Mouse (Mus musculus): ENCODE results near the gene Mpz.

Gene Mpz

DNA sequence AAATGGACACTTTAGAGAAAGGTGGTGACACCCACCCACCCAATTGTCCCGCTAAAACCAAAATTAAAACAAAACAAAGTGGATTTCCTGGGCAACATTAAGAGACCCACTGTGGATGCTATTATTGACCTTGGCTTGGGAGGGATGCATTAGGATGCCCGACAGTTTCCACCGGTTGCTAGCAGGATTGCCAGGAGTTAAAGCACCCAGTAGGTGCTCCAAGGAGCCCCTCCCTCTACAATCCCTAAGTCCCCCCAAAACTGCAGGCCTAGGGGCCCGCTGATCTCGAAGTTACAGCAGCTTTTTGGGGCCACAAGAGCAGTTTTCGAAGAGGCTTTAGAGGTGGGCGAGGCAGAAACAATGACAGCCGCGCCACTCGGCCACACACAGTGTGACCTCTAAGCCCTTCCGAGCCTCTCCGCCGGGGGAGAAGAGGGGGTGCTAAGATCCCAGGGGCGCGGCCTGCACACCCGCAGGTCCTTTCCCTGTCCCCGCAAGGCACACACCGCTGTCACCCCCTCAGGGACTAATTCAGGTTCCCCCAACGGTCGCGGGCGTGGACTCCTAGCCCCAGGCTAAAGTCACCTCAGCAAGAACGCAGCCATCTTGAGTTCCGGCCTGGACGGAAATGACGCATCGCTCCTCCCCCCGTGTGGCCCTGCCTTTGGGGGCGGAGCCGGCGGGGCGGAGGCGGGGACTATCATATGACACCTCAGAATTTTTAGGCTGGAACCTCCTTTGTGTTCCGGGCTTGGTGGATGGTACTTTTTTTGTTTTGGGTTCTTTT is at the start of gene Mpz, which contains the start of gene Sdhc:
TSS of gene Mpz (plus strand) at position 738 of the 787 bp plus-strand sequence.
TSS of gene Sdhc (minus strand) at position 630 of the 787 bp plus-strand sequence.
- DNase-seq (ENCODE audit: low spot score in 2 of 2): peak; percentile 86 to 97

DNA sequence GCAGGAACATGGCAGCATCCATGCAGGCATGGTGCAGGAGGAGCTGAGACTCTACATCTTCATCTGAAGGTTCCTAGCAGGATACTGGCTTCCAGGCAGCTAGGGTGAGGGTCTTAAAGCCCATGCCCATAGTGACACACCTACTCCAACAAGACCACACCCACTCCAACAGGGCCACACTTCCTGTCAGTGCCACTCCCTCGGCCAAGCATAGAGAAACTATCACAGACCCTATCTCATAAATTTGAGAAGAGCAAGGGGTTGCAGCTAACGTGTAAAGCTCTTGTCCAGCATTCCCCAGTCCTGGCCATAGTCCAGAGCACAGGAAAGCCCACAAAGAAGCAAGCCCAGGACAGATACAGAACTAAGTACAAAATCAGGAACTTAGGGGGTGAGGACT is 49.5 kb upstream of the Mpz start:
- no peak for DNase-seq (ENCODE audit: low spot score in 2 of 2)

DNA sequence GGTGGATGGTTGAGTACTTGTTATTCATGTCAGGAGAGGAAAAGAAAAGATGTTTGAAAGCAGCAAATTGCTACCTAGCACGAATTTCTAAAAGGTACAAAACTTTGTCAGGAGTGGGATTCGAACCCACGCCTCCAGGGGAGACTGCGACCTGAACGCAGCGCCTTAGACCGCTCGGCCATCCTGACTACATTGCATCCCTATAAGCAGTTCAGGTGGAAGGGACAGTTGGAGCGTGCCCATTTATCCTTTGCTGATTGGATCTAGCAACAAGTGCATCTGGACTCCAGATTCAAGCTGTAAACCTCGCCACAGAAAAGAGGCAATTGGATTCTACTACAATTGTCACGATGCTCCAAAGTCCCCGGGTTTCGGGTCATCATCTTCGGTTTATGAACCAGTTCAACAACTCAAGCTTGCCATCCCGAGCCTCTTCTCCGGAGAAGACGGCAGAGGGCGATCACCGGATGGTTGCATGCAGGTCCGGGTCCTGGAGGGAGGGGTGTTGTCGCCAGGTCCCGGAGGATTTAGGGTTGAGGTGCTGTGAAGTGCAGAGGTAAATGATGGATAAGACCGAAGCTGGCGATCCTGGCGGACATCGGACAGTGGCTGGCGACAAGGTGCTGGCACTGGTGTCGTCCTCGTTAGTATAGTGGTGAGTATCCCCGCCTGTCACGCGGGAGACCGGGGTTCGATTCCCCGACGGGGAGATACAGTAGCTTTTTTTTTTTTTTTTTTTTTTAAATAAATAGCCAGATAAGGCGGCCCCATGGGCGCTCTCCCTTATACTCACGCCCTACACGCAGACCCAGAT is 48.6 kb upstream of the Mpz start:
- DNase-seq (ENCODE audit: low spot score in 2 of 2): peak in 1 of 2 experiments; percentile 95

DNA sequence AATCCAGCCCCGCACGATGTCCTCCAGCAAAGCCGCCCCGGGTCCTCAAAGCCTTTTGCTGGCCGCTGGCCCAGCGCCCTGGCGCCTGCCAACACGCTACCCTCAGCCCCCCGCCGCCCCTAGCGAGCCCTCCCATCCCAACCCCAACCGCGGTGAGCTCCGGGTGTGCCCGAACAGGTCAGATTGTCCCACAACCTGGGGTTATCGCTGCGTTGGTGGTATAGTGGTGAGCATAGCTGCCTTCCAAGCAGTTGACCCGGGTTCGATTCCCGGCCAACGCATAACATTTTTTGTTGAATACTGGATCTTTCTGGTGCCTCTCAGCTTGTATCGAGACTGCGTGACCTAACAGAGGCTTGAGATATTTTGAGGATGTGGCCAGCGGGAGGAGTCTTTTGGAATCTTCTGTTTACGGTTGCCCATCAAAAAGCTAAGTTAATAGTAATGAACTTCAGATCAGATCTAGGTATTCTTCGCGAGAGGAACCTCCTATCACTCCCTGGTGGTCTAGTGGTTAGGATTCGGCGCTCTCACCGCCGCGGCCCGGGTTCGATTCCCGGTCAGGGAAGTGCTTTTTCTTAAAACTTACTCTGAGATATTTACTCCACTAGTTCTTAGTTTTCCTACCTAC is 47.8 kb upstream of the Mpz start:
- DNase-seq (ENCODE audit: low spot score in 2 of 2): peak in 1 of 2 experiments; percentile 94

DNA sequence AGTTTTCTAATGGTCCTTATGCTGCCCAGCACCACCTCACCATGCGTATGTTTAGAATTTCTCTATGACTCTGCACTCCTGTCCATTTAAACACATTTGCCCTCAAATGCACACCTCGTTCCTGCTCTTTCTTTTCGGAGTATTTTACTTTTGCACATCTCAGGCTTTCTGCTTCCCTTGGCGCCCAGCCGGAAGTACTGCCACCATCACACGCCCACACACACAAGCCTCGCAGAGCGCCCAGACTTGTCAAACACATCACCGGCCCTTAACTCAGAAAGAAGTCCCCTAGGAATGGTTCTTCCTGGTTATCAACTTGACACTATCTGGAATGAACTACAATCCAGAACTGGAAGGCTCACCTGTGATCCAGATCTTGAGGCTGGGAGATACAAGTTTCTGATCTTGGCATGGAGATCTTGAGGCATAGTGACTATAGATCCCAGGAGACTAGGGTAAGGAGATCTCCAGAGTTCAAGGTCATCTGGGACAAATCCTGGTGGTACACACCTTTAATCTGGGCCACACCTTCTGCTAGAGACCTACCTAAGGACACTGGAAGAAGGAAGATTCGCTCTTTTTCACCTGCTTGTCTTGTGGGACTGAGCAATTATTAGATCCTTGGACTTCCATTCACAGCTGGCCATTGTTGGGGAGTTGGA is 47.2 kb upstream of the Mpz start:
- DNase-seq (ENCODE audit: low spot score in 2 of 2): no peak

DNA sequence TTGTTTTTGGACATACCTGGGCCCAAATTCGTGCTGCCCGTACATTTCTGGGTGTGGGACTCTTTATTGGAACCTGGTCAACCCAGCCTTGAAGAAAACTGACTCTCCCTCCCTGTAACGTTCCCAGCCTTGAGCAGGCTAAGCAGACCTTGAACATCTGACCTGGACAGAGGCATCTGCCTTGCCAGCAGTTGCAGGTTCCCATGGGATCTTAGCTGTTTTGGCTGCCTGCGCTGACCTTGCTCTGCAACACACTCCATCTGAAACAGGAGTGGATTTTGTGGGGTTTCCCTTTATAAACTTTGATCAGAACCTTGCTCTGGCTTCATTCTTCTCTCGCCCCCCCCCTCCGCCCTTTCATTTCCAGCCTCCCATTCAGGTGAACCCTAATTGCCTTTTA is 45.3 kb upstream of the Mpz start:
- no peak for DNase-seq (ENCODE audit: low spot score in 2 of 2)

DNA sequence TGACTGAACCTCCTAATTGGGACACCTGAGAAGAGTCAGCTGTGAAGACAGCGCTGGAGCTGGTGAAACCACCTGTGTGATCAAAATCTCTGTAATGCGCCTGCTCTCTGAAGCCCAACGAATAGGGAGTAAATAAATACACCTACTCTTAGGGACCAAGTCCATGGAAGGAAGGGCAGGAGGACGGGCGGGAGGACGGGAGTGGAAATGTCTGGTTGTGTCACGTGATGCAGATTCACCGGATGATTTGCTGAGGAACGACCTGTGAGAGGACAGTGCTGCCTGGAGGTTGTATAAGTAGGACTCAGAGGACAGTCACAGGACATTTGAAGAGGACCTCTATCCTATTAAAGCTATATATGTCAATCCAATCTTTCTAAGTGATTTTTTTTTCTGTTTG is 40.9 kb upstream of the Mpz start:
- DNase-seq (ENCODE audit: low spot score in 2 of 2): no peak

DNA sequence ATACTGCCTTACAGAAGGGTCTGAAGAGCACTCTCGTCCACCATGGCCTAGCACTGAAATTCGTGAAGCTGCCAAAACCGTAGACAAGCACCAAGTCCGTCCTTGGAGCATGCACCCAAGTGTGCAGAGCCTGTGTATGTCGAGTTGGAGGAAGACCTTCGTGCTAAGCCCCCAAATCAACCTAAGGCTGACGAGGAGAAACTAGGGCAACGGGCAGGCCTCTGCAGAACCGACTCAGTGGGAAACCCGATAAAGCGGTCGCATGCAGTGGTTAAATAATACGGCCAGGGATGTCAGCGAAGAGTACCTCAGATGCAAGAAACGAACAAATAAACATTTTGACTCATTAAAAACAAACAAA is 39.9 kb upstream of the Mpz start:
- no peak for DNase-seq (ENCODE audit: low spot score in 2 of 2)

DNA sequence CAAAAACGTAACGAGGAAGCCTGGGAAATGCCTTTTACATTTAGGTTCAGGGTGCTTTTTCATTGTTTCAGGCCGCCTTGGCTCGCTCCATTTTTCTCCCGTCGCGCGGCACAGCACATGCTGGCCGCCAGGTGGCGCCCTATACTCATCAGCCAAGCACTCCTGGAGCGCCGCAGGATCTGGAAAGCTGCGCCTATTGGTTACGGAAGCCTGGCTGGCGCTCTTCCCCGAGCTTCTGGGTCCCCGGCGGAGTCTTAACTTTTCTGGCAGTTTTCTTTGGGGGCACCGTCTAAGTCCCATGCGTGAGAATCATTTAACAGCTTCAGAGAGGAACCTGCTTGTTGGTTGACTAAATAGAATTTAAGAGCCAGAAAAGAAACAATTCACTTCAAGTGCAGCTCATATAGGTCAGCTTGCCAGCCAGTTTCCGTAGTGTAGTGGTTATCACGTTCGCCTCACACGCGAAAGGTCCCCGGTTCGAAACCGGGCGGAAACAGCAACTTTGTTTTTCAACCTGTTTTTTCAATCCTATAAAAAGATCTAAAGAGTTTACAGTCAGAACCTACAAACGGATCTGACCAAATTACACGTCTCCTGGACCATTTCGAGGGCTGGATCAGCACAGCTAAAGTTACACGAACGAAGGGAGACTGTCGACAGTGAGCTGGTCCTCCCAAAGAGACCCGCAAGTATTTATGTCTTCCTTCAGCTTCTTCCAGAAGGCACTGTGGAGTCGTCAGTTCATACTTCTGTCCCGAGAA is 39.3 kb upstream of the Mpz start:
- DNase-seq (ENCODE audit: low spot score in 2 of 2): peak; percentile 89 to 98

DNA sequence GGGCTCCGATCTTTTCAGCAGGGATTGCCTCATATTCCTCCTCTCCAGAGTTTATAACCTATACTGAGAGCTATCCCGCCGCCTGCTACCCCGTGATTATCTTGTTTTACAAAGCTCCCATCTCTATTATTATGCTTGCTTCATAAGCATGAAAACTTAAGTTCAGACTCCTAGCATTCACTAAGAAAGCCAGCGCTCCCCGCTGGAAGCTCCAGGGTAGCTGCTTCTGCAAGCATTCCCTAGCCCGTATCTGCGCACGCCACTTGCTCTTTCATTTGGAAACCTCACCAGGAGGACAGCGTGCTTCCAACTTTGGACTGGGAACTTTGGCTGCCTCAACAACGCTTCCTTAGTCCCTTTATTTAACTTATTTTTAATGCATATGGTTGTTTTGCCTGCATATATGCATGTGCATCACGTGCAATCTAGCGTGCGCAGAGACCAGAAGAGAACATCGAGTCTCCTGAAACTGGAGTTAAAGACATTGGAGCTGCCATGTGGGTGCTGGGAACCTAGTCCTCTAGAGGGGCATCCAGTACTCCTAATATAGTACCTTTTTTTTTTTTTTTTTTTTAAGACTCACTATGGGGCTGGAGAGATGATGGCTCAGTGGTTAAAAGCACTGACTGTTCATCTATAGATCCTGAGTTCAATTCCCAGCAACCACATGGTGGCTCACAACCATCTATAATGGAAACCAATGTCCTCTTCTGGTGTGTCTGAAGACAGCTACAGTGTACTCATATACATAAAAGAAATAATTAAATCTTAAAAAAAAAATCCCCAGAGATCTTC is 38.5 kb upstream of the Mpz start:
- peak in 1 of 2 experiments; percentile 50 for DNase-seq (ENCODE audit: low spot score in 2 of 2)

DNA sequence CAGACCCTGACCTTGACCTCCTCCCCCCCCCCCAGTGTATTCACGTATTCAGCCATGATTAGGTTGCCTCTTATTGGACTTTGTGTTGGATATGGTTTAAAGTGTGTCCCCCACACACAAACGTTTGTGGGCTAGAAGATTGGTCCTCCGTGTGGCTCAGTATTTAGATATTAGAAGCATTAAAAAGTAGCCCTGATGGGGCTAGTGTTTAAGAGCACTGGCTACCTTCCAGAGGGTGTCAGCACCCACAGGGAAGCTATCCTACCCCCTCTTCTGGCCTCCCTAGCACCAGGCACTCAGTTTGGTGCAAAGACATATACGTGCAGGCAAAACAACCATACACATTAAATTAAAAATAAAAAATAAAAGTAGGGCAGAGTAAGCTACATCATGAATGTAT is 37.5 kb upstream of the Mpz start:
- DNase-seq (ENCODE audit: low spot score in 2 of 2): no peak

DNA sequence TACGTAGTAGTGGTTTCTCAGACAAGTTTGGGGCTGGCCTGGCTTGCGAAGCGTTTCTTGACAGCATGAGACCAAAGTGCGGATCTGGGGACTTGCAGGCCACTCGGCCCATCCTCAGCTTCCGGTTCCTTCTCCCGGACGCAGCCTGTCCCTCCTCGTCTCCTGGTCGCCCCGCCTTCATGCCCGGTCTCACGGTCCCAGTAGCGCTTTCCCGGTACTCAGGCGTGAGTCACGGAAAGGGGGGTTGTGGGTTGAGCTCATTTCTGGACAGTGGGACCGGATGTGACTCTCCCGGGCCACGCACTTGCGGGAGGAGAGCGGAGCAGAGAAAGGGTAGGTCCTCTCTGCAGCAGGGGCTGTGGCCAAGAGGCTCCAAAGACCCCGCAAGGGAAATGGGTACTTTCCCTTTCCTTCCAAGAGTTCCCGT is 36.6 kb upstream of the Mpz start, which contains the start of gene Cfap126:
TSS of gene Cfap126 (plus strand) at position 46 of the 427 bp plus-strand sequence.
- peak in 1 of 2 experiments; percentile 60 for DNase-seq (ENCODE audit: low spot score in 2 of 2)

DNA sequence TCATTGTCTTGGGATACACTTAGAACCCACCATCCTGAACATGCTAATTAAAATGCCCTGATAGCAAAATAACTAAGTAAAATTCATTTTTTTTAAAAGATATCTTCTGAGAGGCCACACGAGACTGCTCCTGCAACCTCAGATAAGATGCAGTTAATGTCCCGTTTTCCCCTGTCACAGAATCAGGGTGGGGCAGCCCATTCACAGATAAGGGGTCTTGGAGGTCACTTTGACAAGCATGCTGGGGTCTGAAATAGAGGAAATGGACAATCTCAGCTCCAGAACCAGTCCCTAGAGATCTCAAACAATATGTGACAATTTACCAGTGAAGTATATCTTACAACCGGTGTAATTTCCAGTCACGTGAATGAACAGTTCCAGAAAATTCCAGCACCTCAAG is 34.2 kb upstream of the Mpz start:
- DNase-seq (ENCODE audit: low spot score in 2 of 2): no peak

DNA sequence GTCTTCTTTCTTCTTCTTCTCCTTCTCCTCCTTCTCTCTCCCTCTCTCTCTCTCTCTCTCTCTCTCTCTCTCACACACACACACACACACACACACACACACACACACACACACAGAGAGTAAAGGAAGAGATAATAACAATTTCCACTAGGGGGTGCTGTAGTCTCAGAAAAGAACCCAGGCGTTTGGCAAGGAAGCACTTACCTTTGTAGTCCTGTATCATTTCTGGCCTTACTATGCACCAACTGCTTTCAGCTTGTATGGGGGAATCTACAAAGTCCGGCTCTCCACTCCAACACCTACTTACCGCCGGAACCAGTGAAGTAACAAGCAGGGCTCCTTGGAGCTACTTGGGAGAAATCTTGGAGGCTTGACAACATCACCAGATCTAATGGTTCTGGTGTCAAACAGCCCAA is 32.2 kb upstream of the Mpz start:
- peak in 1 of 2 experiments; percentile 76 for DNase-seq (ENCODE audit: low spot score in 2 of 2)

DNA sequence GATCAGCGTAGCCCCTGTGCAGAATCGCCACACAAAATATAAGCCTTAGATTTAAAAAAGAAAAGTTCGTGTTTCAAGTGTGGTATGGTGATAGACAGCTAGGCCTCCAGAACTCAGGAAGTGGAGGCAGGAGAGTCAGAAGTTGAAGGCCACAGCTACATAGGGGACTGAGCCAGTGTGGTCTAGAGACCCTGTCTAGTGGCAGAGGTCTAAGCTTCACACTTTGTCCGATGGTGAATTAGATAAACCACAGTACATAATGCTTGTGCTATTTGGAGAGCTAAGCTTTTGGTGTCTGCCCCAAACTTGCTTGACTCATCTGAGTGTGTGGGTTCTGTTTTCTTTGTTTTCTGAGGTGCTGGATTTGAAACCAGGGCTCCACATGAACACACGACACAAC is 31.5 kb upstream of the Mpz start:
- no peak for DNase-seq (ENCODE audit: low spot score in 2 of 2)

DNA sequence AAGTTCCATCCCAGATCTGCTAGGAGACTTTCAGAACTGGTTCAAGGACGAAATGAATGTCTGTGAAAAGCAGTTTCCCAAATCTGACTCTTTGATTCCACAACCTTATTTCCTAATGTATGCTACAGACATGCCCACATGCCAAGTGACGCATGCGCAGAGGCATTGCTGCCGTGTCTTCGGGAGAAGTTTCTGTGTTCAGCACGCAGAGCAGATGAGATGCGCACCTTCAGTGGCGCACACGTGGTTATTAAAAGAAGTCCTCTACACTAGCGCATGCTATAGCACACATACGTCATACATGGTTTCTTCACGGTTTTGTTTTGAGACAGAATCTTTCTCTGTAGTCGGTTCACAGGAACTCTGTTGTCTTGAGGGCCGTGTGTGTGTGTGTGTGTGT is 31.1 kb upstream of the Mpz start:
- no peak for DNase-seq (ENCODE audit: low spot score in 2 of 2)

DNA sequence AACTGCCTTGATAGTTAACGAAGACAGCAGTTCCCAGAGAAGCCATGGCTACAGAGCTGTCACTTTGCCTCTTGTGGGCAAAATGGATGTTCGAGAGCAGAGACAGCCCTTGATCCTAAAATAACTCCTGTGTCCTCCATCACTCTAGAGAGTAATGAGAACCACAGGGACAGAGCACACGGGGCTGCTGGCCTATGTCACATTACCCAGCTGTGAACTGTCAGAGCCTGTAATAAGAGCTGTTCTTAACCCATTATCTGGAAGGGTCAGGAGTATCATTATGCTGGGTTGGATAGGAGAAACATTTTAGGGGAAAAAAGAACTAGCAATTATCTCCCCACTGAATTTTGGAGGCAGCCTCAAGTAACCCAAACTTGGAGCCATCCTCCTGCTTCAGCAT is 29.6 kb upstream of the Mpz start:
- no peak for DNase-seq (ENCODE audit: low spot score in 2 of 2)

DNA sequence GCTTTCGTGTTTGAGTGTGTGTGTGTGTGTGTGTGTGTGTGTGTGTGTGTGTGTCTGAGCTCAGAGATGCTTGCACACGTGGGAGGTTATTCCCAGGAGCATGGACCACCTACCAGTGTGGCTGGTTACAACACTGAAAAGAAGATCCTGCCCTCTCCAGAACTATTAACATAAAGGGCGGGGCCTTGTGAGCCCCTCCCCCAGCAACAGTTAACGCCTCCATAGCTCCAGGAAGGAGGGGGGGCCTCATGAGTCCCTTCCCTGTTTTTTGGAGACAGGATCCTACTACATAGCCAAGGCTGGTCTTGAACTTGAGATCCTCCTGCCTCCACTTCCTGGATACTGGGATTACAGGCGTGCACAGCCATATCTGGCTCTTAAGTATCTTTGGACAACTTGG is 28.7 kb upstream of the Mpz start:
- no peak for DNase-seq (ENCODE audit: low spot score in 2 of 2)

DNA sequence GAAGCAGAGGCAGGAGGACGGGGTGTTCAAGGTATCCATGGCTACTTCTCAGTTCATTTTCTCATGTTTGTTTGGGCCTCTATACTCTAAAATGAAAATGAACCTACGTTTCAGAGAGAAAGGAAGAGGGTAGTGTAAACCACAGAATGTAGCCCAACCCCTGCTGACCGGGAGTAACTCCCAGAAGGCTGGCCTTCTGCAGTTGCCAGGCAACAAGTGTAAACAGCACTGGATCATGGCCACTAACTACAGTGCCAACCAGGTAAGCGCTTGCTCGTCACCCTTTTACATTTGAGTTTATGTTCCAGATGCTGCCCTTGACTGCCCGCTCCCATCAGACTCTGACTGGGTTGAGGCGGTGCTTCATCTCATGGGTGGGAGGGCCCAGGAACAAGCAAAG is 27.6 kb upstream of the Mpz start:
- no peak for DNase-seq (ENCODE audit: low spot score in 2 of 2)

DNA sequence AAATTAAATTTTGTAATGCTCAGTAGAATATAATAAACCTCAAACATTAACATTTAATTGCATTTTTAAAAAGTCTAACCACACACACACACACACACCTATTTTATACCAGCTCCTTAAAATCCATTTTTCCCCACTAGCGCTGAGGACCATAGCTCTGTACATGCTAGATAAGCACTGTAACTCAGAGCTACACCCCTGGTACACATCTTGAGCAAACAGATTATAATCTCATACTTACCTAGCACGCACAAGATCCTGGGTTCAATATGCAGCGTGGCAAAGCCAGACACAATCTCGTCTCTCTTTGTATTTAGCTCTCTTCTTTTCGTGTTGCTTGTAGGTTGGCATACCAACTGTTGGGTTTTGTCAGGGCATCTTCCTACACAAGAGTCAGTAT is 26.1 kb upstream of the Mpz start:
- DNase-seq (ENCODE audit: low spot score in 2 of 2): no peak

All from left cerebral cortex, adult 9 months (tissue).